Mouse (Mus musculus) left cerebral cortex, postnatal 10 days (tissue): ENCODE data around the gene Elfn2. TPM values are rescaled to one million over a fixed set of nuclear protein-coding genes. Genes with fewer than 3 reads are reported as not detected.

ENCODE experiments used
- DNase-seq, 2 experiments: peaks; one replicate each; pipeline ENCODE4 v3.0.0; 2021 to 2022; ENCODE audit warnings: low spot score in 2 of 2, mixed read lengths in 1 of 2; ENCODE audit errors: extremely low spot score in 1 of 2
- intact Hi-C: fragments of 180-260 bp; cut with DNase I; formaldehyde crosslinking; loops from one replicate; pipeline ENCODE4 v1.15.1; 2025
- total RNA-seq, 2 experiments: library from RNA; stranded (reverse); gene quantifications; 2 replicates each; pipeline ENCODE4 v1.2.3; 2021

The Elfn2 gene
- 100 to 1,000 TPM in 1 of 2 experiments, 10 to 100 TPM in 1; 92.2 to 116 TPM for total RNA-seq

GRCm38 (mm10) chr15:78718290-78719250, at the start of gene Elfn2:
Gene Elfn2 (minus strand): TSS chr15:78718771.
- DNase-seq: peak in 1 of 2 experiments; percentile 76
- intact Hi-C loops: no loop called here

- DNase-seq: no peak
- intact Hi-C loops: no loop called here
Observed at GRCm38 (mm10) chr15:78763704-78764103, 45.1 kb upstream of the Elfn2 start.

GRCm38 (mm10) chr15:78763210-78763609, 44.6 kb upstream of the Elfn2 start:
- no peak for DNase-seq
- intact Hi-C loops: no loop called here

- intact Hi-C loops: no loop called here
- no peak for DNase-seq
Observed at GRCm38 (mm10) chr15:78761112-78761511, 42.5 kb upstream of the Elfn2 start.

- intact Hi-C loops: no loop called here
- DNase-seq: no peak
Observed at GRCm38 (mm10) chr15:78758132-78758531, 39.6 kb upstream of the Elfn2 start.

DNA sequence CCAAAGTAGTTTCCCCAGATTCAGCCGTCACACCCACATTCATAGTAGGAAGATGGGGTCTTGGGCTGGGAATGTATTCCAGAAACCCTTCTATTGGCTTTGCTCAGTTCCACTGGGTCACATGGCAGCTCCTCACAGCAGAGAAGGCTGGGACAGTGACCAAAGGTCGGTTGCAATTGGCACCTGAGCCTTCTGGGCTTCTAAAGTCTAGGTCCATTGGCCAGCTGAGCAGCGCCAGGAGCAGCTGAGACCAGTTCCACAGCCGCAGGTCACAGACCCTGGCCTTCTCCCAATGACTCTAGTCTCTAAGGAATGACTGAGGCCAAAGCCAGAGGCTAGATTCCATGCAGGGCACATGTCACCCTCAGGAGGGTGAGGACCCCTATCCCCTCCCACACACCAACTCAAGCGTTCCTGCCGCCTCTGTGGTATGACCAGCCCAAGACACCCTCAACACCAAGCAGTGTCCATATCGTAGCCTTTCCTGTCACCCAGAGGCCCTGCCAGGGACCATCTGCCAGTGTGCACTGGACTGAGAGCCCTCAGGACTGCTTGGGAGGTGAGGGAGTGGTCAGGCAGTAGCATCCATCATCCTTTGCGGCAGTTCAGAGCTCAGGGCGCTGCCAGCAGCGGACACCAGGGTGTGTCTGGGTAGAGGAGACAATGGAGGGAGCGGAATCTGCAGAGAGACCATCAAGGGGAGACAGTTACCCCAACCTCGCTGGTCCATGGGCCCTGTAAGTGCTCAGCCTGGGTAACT, 37.6 kb upstream of the Elfn2 start:
- DNase-seq: no peak
- intact Hi-C loops: no loop called here

DNA sequence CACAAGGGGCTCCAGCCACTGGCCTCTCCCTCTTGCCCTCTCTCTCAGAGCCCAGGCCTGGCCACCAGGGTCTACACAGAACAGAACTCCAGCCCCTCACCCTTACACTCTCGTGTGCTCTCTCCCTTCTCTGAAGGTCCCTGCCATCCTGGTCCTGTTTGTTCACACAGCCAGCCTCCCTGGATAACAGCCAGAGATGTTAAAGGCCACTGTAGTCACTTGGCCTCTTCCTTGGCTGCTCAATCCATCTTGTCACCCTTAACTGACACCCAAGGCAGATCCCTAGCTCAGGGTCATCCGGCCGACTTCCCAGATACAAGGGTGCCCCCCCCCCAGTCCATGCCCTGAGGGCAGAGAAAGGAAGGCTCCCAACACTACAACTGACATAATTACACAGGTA, 36.7 kb upstream of the Elfn2 start:
- intact Hi-C loops: no loop called here
- DNase-seq: no peak

DNA sequence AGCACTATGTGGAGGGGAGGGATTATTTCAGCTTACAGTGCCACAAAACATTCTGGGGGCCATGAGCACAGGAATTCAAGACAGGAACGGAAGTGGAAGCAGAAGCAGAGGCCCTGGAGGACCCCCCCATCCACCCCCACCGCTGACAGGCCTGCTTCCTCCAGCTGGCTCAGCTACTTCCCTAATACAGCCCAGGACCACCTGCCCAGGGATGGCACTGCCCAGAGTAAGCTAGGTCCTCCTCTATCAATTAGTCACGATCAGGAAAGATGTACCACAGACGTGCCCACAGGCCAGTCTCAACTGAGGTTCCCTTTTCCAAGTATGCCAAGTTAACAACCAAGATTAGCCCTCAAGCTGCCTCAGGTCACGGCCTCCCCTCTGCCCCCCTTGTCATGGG, 35.6 kb upstream of the Elfn2 start:
- intact Hi-C loops: no loop called here
- no peak for DNase-seq

GRCm38 (mm10) chr15:78752991-78753390, 34.4 kb upstream of the Elfn2 start:
- intact Hi-C loops: no loop called here
- DNase-seq: no peak

GRCm38 (mm10) chr15:78750608-78751350, 32.2 kb upstream of the Elfn2 start:
- peak in 1 of 2 experiments; percentile 55 for DNase-seq
- intact Hi-C loops: no loop called here

DNA sequence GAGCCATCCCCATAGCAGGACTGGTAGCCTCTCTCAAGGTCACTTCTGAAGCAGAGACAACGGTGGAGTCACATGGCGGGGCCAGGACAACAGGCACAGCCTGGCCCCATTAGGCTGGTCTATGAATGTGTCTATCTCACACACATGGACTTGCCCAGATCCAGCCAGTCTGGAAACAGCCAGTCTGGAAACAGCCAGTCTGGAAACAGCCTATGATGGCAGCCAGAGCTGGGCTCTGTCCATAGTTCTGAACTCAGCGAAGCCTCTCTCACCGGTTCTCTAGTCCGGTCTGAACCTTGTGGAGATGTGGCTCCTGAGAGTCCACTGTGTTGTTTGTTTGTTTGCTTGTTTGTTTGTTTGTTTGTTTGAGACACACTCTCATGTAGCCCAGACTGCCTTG, 31.3 kb upstream of the Elfn2 start:
- no peak for DNase-seq
- intact Hi-C loops: no loop called here

- intact Hi-C loops: loop anchor here (2.0 kb wide), 2 partner anchors 121 to 297 kb away; no protein-coding TSS in a partner anchor
- DNase-seq: peak; percentile 82
Observed at GRCm38 (mm10) chr15:78744206-78744605, 25.6 kb upstream of the Elfn2 start.

GRCm38 (mm10) chr15:78742831-78743230, 24.3 kb upstream of the Elfn2 start:
- no peak for DNase-seq
- intact Hi-C loops: no loop called here

GRCm38 (mm10) chr15:78740662-78741061, 22.1 kb upstream of the Elfn2 start:
- no peak for DNase-seq
- intact Hi-C loops: no loop called here

DNA sequence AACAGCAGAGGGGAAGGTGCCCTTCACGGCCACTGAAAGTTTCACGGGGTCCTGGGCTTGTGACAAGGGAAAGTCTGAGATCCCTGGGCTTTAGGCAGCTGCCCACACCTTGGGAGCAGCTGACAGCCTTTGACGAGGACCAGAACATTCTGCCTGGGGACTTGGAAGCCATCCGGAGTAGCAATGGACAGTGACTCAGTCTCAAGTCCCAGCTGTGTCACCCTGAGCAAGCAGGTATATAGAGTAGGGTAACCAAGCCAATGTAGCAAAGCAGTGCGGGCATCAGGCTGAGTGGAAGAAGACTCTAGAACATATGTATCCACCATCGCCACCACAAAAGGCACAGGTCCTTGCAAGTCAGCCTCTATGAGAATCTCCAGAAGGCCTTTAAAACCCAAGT, 18.6 kb upstream of the Elfn2 start:
- intact Hi-C loops: no loop called here
- DNase-seq: no peak

- DNase-seq: no peak
- intact Hi-C loops: no loop called here
Observed at GRCm38 (mm10) chr15:78736681-78737100, 18.1 kb upstream of the Elfn2 start.

GRCm38 (mm10) chr15:78736181-78736579, 17.6 kb upstream of the Elfn2 start:
- intact Hi-C loops: no loop called here
- no peak for DNase-seq

GRCm38 (mm10) chr15:78735431-78736180, 17.0 kb upstream of the Elfn2 start:
- intact Hi-C loops: no loop called here
- DNase-seq: no peak
